Mouse (Mus musculus) stomach, postnatal 0 days (tissue): Measurements from ENCODE around the gene Fndc11. TPM values are rescaled to one million over a fixed set of nuclear protein-coding genes. Genes with fewer than 3 reads are reported as not detected.
A peak's percentile ranks its signal among the peaks of the same experiment; 100 is the strongest.

Experiments
- ATAC-seq: fragments of 200-750 bp; cut with Nextera tagmentation; 2 replicates; pipeline ENCODE4 v1.8.0; 2017; ENCODE audit not compliant: low FRiP score, low TSS enrichment
- DNase-seq: peaks from one replicate; pipeline ENCODE4 v3.0.0-alpha.2; 2016; ENCODE audit warnings: low spot score
- H3K27ac ChIP-seq: fragments of 300-500 bp; sonication (generic); replicated peaks from 2 replicates; pipeline ENCODE4 v1.5.1; 2014; ENCODE audit warnings: mild to moderate bottlenecking, control low read depth
- H3K27me3 ChIP-seq: fragments of 300-500 bp; sonication (generic); 2 replicates; pipeline ENCODE4 v1.6.1; 2014; ENCODE audit warnings: low read length; ENCODE audit not compliant: control insufficient read depth, insufficient read depth
- H3K36me3 ChIP-seq: fragments of 300-500 bp; sonication (generic); 2 replicates; pipeline ENCODE4 v1.6.1; 2014; ENCODE audit warnings: low read length, mixed read lengths; ENCODE audit not compliant: control insufficient read depth, insufficient read depth
- H3K4me1 ChIP-seq: fragments of 300-500 bp; sonication (generic); replicated peaks from 2 replicates; pipeline ENCODE4 v1.6.1; 2014; ENCODE audit warnings: antibody characterized with exemption; ENCODE audit not compliant: control insufficient read depth, insufficient read depth
- H3K4me2 ChIP-seq: fragments of 300-500 bp; sonication (generic); replicated peaks from 2 replicates; pipeline ENCODE4 v1.6.1; 2014; ENCODE audit warnings: low read depth, mild to moderate bottlenecking, control low read depth, moderate library complexity
- H3K4me3 ChIP-seq: fragments of 300-500 bp; sonication (generic); 2 replicates; pipeline ENCODE4 v1.5.1; 2014; ENCODE audit warnings: low read depth, low read length, control low read depth
- H3K9ac ChIP-seq: fragments of 300-500 bp; sonication (generic); 2 replicates; pipeline ENCODE4 v1.6.1; 2014; ENCODE audit warnings: mild to moderate bottlenecking, low read length, control low read depth, mixed read lengths
- H3K9me3 ChIP-seq: fragments of 300-500 bp; sonication (generic); 2 replicates; pipeline ENCODE4 v1.6.1; 2016; ENCODE audit warnings: low read length; ENCODE audit not compliant: control insufficient read depth
- CTCF ChIP-seq: IDR thresholded peaks from 2 replicates; pipeline ENCODE4 v1.5.1; 2016; ENCODE audit warnings: antibody characterized with exemption, low read depth, mild to moderate bottlenecking, moderate library complexity
- EP300 ChIP-seq: optimal IDR thresholded peaks from 2 replicates; pipeline ENCODE3; 2016; ENCODE audit warnings: antibody characterized with exemption
- WGBS: fragments of 180-500 bp; shearing (Covaris S2); extraction: QIAGEN DNeasy Blood & Tissue Kit; methylation state at CpG from one replicate; pipeline ENCODE4 v1.1.7; 2014; 5-methylcytosine and 5-hydroxymethylcytosine counted together
- polyA plus RNA-seq: library from polyadenylated mRNA; unstranded; fragments of >200 nt; fragmentation: Nextera tagmentation; extraction: Ambion mirVana; gene quantifications from 2 replicates; pipeline ENCODE4 v1.2.1, GENCODE M21; 2015

Fndc11 gene
- polyA plus RNA-seq, 1 experiment from 2014 or later: 0.36 TPM

DNA sequence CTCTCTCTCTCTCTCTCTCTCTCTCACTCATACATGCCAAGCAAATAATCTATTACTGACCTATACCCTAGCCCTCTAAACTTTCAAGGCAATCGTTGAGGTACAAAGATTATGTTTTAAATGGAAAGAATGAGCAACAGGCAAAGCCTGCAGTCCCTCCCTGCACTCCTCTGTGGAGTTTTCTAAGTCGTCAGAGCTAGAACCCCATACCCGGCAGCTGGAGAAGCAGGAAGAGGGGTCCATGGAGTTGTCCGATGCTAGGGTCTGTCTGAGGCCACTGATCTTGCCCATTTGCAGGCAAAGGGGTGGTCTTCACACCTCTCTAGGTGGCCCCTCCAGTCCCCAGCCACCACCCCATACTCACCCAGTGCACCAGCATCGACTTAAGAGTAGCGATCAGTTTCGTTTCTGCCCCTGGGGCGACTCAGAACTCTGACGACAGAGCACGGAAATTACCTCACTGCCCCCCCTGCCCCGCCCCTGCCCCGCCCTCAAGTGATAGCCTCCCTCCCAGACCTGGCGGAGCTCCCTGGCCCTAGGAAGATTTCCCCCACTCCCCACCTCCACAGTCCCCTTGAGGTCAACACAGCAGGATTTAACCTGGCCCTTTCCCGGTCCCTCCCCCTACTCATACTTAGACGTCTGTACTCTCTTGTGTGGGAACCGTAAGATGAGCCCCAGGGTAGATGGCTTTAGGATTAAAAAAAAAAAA lies 21.9 kb downstream of the Fndc11 start, which contains the start of gene Helz2:
Helz2 (minus strand) TSS at position 426 of the 712 bp plus-strand sequence.
- WGBS: 4% methylated on average over 16 of the region's 16 CpGs
- peak; percentile 88 for ATAC-seq
- TF ChIP-seq CTCF (no peak), EP300 (no peak)
- Histone ChIP-seq H3K4me3 (peak within 1 kb of the TSS; percentile 63), H3K27ac (peak within 1 kb of the TSS; percentile 77), H3K9ac (peak within 1 kb of the TSS; percentile 72), H3K36me3 (peaks cover 5% of the 10 kb centered on the region; the same call in 1 of the 2 replicates), H3K4me1 (no peaks in the 10 kb centered on the region; the same call in 1 of the 2 replicates), H3K9me3 (no peaks in the 10 kb centered on the region), H3K27me3 (no peaks in the 10 kb centered on the region), H3K4me2 (peak within 1 kb of the TSS; percentile 66)
- DNase-seq: peak; percentile 87

DNA sequence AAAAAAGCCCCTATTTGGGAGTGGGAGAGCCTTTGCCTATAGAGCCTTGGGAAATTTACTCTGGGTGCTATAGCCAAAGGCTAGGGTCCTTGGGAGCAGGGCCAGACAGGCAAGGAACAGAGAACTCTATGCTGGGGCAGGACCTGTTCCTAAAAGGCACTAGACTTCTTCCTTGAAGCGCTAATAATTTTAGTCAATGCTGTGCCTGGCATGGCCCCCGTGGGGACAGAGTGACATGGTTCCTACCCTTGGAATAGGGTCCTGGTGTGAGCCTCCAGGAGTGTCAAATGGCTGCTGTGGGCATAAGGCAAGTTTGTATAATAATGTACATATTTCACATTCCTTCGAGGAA lies 22.5 kb downstream of the Fndc11 start:
- Histone ChIP-seq H3K27ac (0 out of 2 replicates have a peak overlapping the region, but pooled peaks have one; percentile 2), H3K4me2 (peak overlapping the region; percentile 66), H3K36me3 (peaks cover 5% of the 10 kb centered on the region; the same call in 1 of the 2 replicates), H3K4me3 (peak overlapping the region; percentile 63), H3K9me3 (no peaks in the 10 kb centered on the region), H3K4me1 (no peaks in the 10 kb centered on the region; the same call in 1 of the 2 replicates), H3K27me3 (no peaks in the 10 kb centered on the region), H3K9ac (peak overlapping the region; percentile 72)
- TF ChIP-seq CTCF (no peak), EP300 (no peak)
- 48% methylated on average over 3 of the region's 3 CpGs for WGBS
- DNase-seq (no peak), ATAC-seq (no peak)

DNA sequence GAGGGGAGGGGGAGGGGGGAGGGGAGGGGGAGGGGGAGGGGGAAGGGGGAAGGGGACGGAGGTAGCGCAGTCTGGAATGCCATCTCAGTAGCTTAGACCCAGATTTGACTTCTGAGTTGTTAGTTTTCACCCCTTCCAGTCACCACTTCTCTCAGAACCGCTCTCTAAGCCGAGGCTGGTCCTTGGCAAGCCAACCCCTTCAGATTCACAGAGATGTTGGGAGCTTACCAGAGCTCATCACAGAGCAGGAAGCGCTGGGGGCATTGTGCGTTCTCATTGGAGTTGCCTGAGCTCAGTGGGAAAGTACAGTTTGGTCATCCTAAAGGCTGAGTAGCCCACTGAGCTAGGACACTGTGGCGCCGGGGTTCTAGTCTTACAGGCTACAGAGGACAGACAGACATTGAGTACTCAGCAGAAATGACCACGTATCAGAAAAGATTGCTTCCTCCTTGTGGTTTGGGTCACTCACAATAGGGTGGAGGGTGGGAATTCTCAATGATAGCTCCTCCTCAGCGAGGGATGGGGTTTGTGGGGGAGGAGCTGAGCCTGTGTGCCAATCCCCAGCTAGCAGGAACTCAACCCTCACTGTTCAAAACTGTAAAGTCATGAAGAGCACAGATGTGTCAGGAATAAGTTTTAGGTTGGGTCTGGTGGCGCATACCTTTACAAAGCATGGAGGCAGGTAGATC lies 24.0 kb downstream of the Fndc11 start:
- WGBS: 36% methylated on average over 11 of the region's 11 CpGs
- no peak for TF ChIP-seq CTCF
- TF ChIP-seq EP300: no peak
- H3K4me1 ChIP-seq: no peaks in the 10 kb centered on the region; the same call in 1 of the 2 replicates
- H3K9ac ChIP-seq: no peak overlapping the region
- H3K4me3 ChIP-seq: no peak overlapping the region
- H3K27me3 ChIP-seq: no peaks in the 10 kb centered on the region
- H3K36me3 ChIP-seq: no peaks in the 10 kb centered on the region; the same call in 1 of the 2 replicates
- no peak overlapping the region for H3K4me2 ChIP-seq
- ATAC-seq: peak; percentile 32
- H3K27ac ChIP-seq: 0 out of 2 replicates have a peak overlapping the region, but pooled peaks have one; percentile 14
- DNase-seq: no peak
- H3K9me3 ChIP-seq: no peaks in the 10 kb centered on the region

DNA sequence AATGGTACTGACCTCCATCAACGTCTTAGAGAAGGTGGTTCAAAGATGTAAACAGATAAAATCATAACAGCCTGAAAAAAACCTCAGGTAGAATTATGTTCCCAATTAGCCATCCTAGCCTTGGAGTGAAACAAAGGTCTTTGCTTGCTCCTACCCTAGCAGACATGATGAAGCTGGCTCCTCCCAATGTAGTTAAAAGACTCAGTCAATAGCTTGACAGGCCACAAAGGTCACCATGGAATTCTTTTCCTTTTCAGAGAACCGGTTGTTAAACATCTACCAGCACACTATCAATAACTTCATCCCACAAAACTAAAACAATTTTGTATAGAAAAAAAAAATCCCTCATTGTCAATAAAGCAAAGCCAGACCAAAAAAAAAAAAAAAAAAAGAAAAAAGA lies 25.2 kb downstream of the Fndc11 start:
- H3K4me3 ChIP-seq: no peak overlapping the region
- ATAC-seq (no peak), DNase-seq (no peak)
- 19% methylated on average over 2 of the region's 2 CpGs for WGBS
- no peak overlapping the region for H3K27ac ChIP-seq
- H3K36me3 ChIP-seq: no peaks in the 10 kb centered on the region; the same call in 1 of the 2 replicates
- TF ChIP-seq EP300: no peak
- no peak for TF ChIP-seq CTCF
- H3K4me2 ChIP-seq: no peak overlapping the region
- H3K4me1 ChIP-seq: no peaks in the 10 kb centered on the region; the same call in 1 of the 2 replicates
- H3K9me3 ChIP-seq: no peaks in the 10 kb centered on the region
- H3K9ac ChIP-seq: no peak overlapping the region
- no peaks in the 10 kb centered on the region for H3K27me3 ChIP-seq

GRCm38 (mm10) chr2:181249217-181249616 lies 29.4 kb downstream of the Fndc11 start:
- 69% methylated on average over 10 of the region's 10 CpGs for WGBS
- no peak overlapping the region for H3K4me3 ChIP-seq
- H3K27me3 ChIP-seq: no peaks in the 10 kb centered on the region
- DNase-seq (peak; percentile 33), ATAC-seq (peak; percentile 93)
- H3K4me1 ChIP-seq: no peaks in the 10 kb centered on the region
- TF ChIP-seq CTCF (no peak), EP300 (no peak)
- peaks cover 12% of the 10 kb centered on the region for H3K36me3 ChIP-seq
- no peak overlapping the region for H3K27ac ChIP-seq
- no peaks in the 10 kb centered on the region for H3K9me3 ChIP-seq
- H3K4me2 ChIP-seq: no peak overlapping the region
- H3K9ac ChIP-seq: no peak overlapping the region
